Mouse (Mus musculus) cerebellum, postnatal 14 days (tissue): ENCODE results near the gene Ndufv3.
A peak's percentile ranks its signal among the peaks of the same experiment; 100 is the strongest.
"Not testable (repeated sequence)": the region's sequence is repeated elsewhere in the genome, so short reads cannot be mapped to it uniquely, and the experiment has no call there.

Experiments used
- DNase-seq, 2 experiments: peaks; one replicate each; pipeline ENCODE4 v3.0.0; 2021; ENCODE audit warnings: mixed read lengths in 2 of 2

Ndufv3 gene

DNA sequence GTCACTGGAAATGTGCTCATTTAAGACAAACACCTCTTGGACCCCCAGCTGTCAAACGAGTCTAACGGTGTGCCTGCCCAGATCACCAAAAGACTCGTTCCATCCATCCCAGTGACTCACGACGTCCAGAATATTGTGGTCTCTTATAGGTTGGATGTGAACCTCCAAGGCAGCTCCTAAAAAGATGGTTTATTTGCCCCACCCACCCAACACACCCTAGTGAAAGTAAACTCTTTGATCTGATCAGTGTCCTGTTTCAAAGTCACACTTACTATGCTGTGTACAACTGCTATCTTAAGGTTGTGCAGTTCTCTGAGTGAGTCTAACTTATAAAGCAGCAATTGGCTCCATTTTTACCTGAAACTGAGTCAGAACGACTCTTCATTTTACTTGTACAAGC is 7.3 kb upstream of the Ndufv3 start:
- DNase-seq, result no peak

DNA sequence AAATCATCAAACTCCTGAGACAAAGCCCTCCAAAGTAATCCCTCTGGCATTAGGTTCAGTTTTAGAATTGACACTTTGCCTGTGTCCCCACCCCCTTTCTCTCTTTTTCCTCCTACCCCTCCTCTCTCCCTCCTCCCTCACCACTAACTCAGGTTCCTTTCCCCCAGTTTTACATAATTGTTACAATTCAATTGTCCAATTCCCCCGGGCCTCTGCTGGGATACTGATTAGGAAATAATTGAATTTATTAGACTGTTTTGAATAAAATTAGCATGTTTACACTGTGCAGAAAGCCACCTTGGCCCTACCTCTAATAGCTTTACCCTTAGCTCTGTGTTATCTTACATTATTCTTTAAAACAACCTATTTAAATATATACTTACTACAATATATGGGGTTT is 5.2 kb upstream of the Ndufv3 start:
- no peak for DNase-seq

DNA sequence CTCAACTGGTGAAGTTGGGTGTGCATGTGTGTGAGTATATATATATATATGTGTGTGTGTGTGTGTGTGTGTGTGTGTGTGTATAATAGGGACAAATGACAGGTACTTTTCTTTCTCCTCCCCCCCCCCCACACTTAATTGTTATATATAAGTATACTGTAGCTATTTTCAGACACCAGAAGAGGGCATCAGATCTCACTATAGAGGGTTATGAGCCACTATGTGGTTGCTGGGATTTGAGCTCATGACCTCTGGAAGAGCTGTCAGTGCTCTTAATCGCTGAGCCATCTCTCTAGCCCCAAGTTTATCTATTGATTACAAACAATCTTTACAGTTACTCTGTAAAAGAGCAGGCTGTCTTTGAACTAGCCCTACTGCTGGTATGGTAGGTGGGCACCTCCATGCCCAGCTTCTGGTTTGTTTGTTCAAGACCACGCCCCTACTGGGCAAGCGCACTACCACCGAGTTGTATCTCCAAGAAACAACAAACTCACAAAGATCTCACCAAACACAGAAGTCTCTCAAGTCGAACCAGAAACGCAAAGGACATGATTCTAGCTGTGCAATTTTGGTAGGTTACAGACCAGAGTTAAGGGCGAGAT is 470 bp upstream of the Ndufv3 start:
- DNase-seq, result no peak

DNA sequence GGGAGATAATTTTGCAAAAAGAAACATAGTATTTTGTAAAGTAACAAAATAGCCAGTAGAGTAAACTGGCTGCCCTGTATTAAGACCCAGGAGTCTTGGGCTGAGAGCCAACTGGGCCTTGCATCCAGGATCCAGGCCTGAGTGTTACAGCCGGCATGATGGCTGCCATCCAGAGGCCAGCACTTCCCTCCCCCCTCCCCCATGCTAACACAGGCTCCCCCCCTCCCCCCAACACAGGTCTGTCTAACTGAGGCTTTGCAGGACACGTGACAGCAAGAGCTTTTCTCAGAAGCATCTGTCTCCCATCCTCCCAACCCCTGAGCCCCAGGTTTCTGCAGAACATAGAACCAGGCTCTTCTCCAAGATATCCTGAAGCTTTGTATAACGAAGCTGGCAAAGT is 980 bp downstream of the Ndufv3 start:
- DNase-seq, result peak; percentile 95 to 96

DNA sequence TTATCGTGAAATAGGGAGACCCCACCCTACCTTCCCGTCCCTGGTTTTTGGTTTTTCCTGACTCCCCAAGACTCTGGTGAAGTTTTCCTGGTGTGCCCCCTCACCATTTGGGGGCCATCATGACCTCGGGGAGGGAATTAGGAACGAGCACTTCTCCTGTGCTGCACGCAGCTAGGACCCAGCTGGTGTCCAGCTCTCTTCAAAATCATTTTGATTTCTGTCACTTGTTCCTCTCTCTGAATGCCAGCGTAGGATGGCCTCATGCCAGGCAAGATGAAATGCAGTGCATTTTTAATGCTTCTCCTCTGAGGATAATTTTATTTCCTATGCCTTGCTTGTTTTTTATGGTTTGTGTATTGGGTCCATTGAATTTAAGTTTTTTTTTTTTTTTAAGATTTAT is 2.0 kb downstream of the Ndufv3 start:
- peak; percentile 77 to 78 for DNase-seq

DNA sequence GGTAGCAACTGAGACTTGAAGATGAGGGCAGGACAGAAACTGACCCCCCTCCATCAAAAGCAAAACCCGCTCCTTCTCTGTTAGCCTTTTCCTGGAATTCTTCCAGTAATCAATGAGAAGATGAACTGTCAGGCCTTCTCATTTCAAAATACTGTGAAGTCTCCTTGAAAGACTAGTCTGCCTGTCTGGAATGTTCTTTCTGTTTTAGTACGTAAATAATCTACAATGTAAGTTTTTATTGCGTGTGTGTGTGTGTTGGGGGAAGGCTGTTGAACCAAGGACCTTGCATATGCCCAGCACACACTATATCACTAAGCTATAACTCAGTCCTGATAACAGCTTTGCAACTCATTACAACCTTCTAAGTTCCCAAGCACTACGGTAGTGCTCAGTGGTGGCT is 5.2 kb downstream of the Ndufv3 start:
- no peak for DNase-seq

DNA sequence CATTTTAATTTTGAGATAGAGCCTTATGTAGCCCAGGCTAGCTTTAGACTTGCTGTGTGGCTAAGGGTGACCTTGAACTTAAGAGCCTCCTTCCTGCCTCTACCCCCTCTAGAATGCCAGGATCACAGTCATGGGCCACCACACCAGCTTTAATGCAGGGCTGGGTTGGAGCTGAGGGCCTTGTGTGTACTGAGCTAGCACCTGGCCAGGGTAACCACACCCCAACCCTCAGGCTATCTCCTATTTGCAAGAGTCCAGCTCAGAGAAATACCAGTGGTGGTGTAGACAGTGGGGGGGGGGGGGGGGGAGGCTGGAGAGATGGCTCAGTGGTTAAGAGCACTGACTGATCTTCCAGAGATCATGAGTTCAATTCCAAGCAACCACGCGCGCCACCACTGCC is 5.9 kb downstream of the Ndufv3 start:
- no peak for DNase-seq

DNA sequence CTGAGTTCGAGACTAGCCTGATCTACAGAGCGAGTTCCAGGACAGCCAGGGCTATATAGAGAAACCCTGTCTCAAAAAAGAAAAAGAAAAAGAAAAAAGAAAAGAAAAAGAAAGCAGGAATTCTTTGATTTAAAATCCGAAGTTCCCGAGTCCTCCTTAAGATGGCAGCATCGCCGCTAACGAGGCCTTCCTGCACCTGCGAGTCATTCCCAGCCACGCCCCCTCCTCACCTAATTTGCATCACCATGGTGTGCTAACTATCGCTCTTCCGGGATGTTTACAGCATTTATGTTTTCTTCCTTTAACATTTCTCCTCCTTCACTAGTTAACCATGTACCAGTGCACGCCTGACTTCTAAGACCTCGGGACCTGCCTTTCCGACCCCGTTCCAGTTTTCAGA is 9.4 kb downstream of the Ndufv3 start:
- DNase-seq, result peak; percentile 44 to 76

DNA sequence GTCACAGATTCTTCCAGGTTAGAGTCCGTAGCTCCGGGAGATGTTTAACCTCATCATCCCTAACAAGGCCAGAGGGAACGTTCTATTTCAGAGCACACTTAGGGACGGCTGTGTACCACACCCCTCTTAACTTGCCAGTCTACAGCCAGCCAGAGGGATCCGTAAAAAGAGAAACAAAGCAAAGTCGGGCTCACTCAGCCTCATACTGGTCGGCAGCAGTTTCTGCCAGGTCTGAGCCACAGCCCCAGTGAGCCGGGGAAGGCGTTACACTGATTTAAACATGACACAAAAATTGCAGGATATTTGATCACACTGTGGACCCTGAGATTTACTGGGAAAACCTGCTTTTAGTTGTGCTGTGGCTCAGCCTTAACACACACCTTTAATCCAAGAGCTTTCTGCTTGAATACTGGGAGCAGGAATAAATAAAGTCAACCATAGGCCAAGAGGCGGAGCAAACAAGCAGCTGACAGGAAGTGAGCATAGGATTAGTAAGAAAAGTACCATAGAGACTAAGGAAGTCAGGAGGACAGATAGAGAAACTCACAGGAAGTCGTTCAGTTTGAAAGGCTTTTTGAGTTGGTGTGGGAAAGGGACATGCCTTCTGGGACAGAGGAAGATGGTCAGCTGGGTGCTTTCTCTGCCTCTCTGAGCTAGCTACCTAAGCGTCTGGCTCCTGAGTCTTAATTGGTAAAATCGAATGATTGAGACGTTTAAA is 11.7 kb downstream of the Ndufv3 start:
- DNase-seq, result no peak

DNA sequence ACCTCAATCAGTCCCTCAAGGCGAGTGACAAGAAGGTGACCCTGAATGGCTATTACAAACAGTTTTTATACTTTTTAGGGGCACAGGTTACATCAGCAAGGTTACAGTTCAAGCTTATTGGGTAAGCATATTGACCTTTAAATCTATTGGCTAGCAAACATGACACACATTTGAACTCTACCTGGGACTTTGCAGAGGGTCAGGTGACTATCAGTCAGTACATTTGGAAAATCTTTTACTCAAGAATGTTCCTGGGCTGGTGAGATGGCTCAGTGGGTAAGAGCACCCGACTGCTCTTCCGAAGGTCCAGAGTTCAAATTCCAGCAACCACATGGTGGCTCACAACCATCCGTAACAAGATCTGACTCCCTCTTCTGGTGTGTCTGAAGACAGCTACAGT is 12.4 kb downstream of the Ndufv3 start:
- not testable (repeated sequence) for DNase-seq

DNA sequence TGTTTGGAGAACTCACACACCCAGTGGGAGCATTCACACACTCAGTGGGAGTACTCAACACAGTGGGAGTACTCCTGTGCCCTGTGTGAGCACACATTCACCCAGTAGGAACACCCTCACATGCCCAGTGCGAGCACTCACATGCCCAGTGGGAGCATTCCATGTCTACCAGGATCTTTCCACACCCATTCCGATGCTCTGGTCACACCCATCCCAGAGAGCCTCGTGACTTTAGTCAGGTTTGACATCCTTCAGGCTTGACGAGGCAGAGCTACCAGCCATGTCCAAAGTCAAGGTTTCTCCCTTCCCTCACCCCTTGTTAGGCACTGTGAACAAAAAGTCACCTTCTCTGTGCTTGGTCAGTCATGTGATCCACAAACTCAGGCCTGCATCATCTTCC is 15.4 kb downstream of the Ndufv3 start:
- DNase-seq, result no peak

DNA sequence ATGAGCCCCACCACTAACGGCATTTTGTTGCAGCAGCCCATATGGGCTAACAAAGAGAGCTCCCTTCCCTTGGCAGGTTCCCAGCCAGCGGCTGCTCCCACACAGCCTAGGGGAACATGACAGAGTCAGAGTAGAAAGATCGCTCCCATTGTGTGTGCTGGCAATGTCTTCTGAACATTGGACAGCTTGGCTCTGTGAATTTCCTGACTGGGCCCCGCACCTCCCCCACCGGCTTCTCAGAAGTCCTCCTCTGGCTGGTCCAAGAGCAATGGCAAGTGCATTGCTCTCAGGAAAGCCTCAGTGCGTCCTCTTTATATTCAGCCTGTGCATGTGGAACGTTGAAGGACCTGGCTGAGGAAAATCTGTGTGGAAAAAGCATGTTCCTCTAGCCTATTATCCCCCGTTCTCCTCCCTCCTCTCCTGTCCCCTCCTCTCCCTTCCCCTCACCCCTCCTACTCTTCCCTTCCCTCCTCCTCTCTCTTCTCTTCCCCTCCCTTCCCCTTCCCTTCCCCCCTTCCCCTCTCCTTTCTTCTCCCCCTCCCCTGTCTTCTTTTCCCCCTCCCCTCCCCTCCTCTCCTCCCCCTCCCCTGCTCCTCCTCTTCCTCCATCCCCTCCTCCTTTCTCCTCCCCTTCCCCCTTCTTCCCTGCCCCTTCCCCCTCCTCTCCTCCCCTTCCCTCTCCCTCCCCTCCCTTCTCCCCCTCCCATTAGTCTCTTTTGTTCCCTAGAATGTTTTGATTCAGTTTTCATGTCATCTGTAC is 16.1 kb downstream of the Ndufv3 start:
- DNase-seq, result peak; percentile 55 to 71

DNA sequence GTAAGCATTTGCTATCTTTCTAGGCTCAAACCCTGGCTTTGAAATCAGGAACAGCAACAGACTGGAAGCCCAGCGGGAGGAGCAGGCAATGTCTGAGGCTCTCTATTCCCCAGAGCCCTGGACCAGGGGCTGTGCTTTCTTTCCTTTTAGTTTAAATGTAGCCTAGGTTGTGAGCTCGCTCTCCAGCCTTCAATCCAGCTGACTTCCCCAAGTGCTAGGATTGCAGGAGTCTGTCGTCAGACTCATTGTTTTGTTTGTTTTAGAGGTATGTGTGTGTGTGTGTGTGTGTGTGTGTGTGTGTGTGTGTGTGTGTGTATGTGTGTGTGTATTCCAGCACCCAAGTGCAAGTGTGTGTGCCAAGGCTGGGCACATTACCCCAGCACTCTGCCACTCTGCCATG is 20.2 kb downstream of the Ndufv3 start:
- no peak for DNase-seq

DNA sequence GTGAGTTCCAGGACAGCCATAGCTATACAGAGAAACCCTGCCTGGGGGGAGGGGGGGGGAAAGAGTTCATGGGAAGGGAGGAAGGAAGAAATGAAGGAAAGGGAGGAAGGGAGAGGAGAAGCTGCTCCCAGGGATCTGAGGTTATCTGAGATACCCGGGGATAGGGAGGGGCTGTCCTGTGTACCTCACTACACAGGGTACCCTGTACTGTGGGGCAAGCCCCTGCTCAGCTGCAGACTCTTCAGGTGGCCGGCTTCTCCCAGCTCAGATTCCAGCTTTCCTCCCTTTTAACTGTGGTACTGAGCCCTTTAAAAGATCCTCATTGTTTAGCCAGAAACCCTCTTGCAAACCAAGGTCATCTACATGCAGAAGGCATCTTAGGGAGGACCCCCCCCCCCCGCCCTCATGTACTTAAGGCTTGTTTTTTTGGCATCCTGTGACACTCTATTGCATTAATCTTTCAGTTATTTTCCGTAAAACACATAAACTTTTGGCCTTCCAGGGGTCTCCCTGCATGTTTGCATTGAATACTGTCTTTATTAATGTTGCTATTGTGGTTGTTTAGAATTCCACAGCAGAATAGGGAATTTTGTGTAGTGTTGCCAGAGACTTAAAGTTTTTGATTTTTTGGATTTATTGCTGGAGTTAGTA is 21.0 kb downstream of the Ndufv3 start:
- DNase-seq, result no peak

DNA sequence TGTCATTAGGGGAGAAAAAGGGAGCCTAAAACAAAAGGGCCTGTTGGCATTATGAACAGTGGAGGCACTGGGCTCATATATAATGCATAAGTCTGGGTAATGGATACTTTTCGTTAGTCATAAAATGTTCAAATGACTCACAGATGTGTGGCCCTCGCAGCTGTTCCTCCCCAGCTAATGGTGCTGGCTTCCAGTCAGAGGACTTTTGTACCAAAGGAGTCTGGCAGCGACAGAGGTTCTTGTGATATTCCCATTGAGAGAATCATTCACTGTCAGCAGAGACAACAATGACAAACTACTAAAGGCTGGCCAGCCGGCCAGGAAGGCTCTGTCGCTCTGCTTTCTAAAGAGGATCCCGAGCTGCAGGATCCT is 21.5 kb downstream of the Ndufv3 start:
- no peak for DNase-seq

DNA sequence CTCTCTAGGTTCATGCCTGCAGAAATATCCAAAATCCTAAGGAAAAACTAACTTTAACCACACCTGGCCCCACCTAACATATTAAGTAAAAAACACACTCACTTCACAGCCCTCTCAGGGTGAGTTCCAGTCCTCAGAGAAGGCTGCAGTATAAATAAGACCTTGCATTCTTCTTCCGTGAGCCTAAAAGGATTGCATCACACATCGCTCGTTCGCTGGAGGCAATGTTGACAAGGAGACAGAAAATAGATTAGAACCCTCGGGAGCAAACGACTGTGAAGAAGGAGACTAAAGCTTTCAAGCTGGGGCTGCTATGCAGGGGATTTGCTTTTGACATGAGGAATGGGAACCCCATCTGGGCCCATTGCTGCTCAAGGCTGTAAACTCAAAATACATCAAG is 23.7 kb downstream of the Ndufv3 start:
- DNase-seq, result no peak

DNA sequence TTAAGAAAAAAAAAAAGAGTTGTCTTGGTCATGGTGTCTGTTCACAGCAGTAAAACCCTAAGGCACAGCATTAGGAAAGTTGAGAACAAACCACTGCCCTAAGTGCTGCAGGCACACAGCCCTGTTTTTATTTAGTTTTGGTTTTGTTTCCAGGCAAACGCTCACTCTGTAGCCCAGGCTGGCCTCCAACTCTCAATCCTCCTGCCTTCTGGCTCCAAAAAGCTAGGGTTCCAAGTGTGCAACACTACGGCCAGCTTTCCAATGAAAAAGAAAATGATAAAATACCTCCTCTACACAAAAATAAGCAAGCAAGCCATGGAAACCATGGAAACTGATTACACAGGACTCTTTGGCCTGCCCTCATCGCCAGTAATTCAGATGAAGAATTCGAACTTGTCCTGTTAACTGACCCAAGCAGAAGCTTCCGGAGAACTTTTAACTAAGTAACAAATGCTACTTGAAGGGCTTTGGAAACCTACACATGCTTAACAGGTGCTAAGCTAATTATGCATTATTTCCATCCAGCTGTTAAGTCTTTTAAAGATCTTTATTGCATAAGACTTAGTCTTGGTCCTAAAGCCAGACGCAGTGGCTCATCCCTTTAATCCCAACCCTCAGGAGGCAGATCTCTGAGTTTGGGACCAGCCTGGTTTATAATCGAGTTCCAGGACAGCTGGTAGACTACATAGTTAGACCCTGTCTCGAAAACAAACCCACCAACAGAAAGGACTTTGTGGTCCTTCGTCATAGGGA is 26.7 kb downstream of the Ndufv3 start:
- DNase-seq, result no peak

DNA sequence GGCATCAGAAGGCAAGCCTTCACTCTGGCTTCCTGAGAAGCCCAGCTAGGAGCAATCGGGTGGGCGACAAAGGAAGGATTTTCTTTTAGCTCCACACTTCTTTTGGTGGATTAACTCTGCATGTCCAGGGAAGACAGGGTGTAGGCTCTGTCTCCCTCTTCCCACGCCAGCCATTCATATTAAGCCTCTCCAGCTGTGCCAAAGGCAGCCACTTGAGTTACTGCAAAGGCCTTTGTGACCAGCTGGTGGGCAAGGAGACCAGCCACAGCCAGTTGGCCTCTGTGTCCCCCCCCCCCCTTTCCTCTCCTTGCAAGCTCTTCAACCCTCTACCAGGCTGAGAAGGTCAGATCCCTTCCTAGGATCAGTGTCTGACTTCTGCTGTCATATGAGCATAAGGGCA is 28.1 kb downstream of the Ndufv3 start:
- DNase-seq, result no peak

DNA sequence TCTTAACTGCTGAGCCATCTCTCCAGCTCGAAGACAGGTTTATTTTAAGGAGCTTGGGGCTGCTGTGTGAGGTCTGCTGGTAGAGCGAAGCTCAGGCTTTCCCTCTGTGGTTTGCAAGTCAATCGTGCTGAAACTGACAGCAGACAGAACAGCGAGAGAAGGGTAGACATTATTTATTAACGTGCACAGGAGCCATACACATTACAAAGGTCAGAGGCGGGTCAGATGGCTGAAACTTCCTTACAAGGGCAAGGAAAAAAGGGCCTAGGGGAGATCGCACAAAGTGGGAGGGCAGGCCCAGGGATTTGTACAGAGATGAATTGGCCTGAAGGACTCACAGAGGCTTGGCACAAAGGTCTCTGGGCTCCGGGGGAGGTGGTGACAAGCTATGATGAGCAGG is 29.5 kb downstream of the Ndufv3 start:
- no peak for DNase-seq

DNA sequence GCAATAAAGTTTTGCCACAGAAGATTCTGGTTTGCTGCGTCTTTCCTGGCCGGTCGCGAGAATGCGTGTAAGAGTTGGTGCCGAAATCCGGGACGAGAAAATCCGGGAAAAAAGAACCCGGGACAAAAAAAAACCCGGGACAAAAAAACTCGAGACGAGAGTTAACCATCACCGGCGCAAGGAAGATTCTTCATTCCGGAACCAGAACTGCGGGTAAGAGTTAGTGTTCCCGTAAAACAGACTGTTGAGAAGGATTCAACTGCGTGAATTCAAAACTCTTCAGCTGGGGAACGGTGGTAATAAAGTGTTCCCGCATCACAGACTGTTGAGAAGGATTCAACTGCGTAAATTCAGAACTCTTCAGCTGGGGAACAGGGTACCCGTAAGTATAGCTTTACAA is 32.7 kb downstream of the Ndufv3 start:
- DNase-seq, result not testable (repeated sequence)

DNA sequence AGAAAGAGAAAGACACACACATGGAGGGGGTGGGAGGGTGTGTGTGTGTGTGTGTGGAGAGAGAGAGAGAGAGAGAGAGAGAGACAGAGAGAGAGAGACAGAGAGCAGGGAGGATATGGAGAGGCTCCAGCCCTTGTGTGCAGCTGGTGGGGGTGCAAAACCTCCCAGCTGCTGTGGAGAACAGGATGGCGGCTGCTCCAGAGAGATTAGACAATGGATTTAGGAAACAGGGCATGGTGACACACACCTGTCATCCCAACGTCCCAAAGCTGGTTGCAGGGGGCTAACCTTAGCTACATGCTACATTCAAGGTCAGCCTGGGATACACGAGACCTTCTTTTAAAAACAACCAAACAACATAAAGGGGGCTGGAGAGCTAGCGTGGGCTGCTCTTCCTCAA is 36.3 kb downstream of the Ndufv3 start:
- no peak for DNase-seq

DNA sequence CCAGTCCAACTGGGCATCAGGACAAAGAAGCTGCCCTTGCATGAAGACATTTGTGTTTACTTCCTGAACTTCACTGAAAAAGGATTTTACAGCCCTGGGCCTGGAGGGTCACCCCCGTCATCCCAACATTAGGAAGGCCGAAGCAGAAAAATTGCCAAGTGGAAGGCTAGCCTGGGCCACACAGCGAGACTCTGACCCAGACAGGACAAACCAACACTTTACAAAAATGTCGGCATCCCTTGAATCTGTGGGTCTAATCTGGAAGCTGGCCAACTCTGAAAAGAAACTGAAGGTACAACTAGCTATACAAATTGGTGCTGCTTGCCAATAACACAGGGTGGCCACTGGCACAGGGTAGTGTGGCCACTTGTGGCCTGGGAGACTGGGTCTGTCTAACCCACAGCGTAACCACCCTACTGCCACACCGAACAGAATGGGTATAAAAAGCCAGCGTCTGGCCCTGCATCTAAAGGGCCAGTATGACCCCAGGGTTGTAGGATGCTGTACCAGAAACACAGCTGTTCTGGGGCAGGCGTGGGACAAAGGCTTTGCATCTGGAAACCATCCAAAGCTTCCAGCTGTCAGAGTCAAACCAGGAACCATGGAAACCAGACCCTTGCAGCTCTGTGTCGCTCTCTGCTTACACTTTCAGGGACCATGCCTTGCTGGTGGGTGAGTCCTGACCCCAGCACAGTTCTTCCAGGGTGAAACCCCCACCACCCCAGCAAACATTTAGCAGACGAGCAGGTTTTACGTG is 37.4 kb downstream of the Ndufv3 start:
- DNase-seq, result no peak
